Mouse (Mus musculus): Measurements from ENCODE around the gene Olfr788.

Gene Olfr788

GRCm38 (mm10) chr10:129470698-129471097, at the start of gene Olfr788:
Olfr788 (plus strand) TSS chr10:129470998.
- DNase-seq (ENCODE audit: low spot score in 2 of 2), result no peak

- no peak for DNase-seq (ENCODE audit: low spot score in 2 of 2)
These were observed 43.8 kb upstream of the Olfr788 start, which contains the start of gene Olfr786 for GRCm38 (mm10) chr10:129427006-129427405. Olfr786 (plus strand) TSS chr10:129427306.

GRCm38 (mm10) chr10:129461562-129461961, 9.2 kb upstream of the Olfr788 start, which contains the start of gene Olfr787:
Olfr787 (plus strand) TSS chr10:129461862.
- no peak for DNase-seq (ENCODE audit: low spot score in 2 of 2)

GRCm38 (mm10) chr10:129473256-129473655, 2.5 kb downstream of the Olfr788 start:
- no peak for DNase-seq (ENCODE audit: low spot score in 2 of 2)

- no peak for DNase-seq (ENCODE audit: low spot score in 2 of 2)
These were observed 2.9 kb downstream of the Olfr788 start for GRCm38 (mm10) chr10:129473723-129474122.

- DNase-seq (ENCODE audit: low spot score in 2 of 2), result no peak
These were observed 13.7 kb downstream of the Olfr788 start, which contains the start of gene Olfr789 for GRCm38 (mm10) chr10:129484452-129484851. Olfr789 (plus strand) TSS chr10:129484752.

- no peak for DNase-seq (ENCODE audit: low spot score in 2 of 2)
These were observed 19.3 kb downstream of the Olfr788 start for GRCm38 (mm10) chr10:129490101-129490500.

- no peak for DNase-seq (ENCODE audit: low spot score in 2 of 2)
These were observed 27.4 kb downstream of the Olfr788 start, which contains the start of gene Olfr790 for GRCm38 (mm10) chr10:129498192-129498591. Olfr790 (plus strand) TSS chr10:129498492.

GRCm38 (mm10) chr10:129521492-129521891, 50.7 kb downstream of the Olfr788 start, which contains the start of gene Olfr791:
Olfr791 (plus strand) TSS chr10:129521792.
- no peak for DNase-seq (ENCODE audit: low spot score in 2 of 2)
